Mouse (Mus musculus) cerebellum, adult (tissue): ENCODE results near the gene Loxl3.
A peak's percentile ranks its signal among the peaks of the same experiment; 100 is the strongest.

Source experiments
- ATAC-seq: cut with Nextera tagmentation; 2 replicates; pipeline ENCODE4 v1.9.2; 2017; ENCODE audit warnings: mild to moderate bottlenecking, moderate library complexity, mixed read lengths; ENCODE audit not compliant: insufficient number of reproducible peaks, low FRiP score, low TSS enrichment

Gene Loxl3

GRCm38 (mm10) chr6:83015749-83016148 is 18.2 kb upstream of the Loxl3 start:
- ATAC-seq: no peak

DNA sequence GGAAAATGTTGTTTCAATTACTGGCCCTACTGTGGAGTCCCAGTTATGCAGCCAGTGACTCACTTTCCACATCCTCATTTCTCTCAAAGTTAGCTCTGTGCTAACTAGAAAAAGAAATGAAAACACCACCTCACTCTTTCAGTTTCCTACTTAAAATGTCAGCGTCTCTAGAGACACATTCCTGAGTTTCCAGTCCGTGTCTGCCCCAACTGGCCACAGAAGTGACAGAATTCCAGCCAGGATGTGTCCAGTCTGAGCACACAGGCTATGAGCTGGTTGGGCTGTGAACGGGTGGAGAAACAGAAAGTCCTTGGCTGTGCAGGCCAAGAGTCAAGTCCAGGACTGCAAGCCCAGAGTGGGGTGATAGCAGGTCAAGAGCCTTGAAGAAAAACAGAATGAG is 16.8 kb upstream of the Loxl3 start:
- no peak for ATAC-seq

GRCm38 (mm10) chr6:83019044-83019443 is 14.9 kb upstream of the Loxl3 start:
- ATAC-seq: no peak

DNA sequence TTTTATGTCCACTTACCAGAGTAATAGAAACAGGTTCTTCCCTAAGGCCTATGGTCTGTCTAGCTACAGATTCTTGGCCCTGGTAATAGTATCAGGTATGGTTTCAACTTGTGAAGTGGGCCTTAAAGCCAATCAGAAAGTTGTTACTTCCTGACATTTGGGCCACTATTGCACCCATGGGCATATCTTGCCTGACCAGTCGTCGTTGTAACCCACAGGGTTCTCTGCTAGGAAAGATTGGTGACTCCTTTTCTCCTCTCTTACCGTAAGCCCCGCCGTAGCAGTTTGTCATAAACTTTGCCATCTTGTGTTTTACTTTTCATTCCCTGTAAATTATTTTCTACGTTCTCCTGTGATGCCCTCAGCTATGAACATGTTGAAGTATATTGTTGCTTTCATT is 13.9 kb upstream of the Loxl3 start:
- ATAC-seq: no peak

DNA sequence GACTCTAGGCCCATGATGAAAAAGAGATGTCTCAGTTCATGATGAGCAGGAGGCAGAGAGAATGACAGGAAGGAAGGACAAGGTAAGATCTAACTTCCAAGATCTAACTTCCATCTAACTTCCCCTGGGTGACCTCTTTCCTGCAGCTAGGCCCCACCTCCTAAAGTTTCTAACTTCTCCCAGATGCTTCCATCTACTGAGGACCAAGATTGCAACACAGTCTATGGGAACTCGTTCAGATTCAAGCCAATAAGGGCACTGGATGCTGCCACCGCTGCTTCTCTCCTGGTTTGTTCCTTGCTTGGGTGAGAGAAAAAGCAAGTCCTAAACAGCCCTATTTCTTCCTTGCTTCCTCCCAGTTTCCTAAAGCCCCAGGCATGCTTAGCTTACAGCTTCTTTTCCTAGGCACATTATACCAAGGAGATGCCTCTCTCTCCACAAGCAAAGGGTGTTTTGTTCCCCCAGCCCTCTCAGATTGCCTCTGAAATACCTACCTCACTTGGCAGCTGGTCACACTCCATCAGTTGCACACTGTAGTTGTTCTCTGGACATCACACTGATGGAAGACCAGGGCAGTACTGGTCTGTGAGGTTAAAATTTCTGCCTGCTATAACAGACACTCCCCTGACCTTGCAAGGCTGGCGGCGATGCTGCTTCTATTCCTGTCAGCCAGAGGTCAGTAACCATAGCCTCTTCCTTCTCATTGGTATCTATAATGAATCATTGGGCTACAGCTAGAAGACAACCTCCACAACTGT is 13.0 kb upstream of the Loxl3 start:
- ATAC-seq: no peak

DNA sequence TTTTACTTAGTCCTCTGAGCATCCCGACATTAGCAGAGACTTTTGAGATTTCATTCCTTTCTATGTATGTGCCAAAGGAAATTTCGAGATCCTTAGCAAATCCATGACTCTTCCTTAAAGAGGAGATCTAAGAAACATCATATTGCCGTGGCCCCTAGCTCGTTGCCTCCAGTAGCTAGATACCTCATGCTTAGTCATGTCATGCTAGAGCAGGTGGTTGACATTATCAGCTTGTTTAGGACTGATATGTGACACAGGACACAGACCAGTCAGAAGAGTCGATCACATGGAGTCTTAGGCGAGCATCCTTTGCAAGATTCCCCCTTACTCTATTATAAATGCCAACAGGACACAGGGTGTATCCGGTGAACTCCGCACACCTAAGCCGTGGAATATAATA is 11.0 kb upstream of the Loxl3 start:
- no peak for ATAC-seq

- ATAC-seq: no peak
Observed at GRCm38 (mm10) chr6:83023786-83024185, 10.2 kb upstream of the Loxl3 start.

DNA sequence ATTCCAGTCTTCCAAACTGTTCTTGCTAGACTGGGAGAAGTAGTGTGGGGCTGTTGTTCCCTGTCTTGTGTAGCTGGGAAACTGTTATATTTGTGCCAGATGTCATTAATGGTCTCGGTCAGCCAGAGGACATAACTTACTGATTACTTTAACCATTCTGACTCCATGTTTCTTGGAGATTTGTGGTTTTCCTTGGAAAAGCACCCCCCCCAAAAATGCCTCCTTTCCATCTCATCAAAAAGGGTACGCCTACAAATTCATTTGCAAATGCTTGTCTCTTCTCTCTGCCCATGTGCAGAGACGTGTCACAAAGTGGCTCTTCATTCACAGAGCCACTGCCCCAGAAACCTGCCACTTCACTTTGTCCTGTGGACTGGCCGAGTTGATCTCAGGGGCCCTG is 9.6 kb upstream of the Loxl3 start:
- ATAC-seq: no peak

- ATAC-seq: no peak
Observed at GRCm38 (mm10) chr6:83025221-83025620, 8.8 kb upstream of the Loxl3 start.

DNA sequence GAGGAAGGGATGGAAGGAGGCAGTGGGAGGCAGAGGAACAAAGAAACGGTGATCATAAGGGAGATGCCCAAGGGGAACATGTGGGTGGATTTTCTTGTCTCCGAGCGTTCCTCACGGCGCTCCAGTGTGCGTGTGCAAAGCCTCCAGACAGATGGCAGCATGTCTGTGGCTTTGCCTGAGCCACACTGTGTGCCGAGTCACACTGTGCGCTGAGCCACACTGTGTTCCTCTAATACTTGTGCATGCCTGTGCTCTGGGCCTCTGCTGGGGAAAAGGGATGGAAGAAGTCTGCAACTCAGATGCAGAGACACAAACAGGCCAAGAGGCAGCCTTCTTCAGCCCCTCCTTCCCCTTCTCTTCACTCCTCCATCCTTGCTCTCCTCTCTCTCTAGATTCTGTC is 6.7 kb upstream of the Loxl3 start:
- no peak for ATAC-seq

DNA sequence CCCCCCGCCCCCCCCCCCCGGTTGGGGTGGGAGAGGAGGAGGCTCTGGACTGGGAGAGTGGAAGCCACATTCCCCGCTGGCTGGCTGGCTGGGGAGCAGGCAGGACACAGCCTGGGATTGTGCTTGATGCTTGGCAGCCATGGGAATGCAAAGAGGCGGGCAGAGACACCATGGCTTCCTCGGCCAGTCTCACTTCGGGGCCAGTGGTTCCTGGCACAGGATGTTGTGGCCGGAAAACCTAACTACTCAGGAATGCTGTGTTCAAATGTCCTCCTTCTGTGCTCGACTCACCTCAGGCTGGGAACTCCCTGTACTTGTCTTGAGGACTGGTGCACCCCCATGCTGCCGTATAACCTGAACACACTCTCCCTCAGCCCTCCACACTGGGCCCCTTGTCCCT is 6.3 kb upstream of the Loxl3 start:
- ATAC-seq: no peak

DNA sequence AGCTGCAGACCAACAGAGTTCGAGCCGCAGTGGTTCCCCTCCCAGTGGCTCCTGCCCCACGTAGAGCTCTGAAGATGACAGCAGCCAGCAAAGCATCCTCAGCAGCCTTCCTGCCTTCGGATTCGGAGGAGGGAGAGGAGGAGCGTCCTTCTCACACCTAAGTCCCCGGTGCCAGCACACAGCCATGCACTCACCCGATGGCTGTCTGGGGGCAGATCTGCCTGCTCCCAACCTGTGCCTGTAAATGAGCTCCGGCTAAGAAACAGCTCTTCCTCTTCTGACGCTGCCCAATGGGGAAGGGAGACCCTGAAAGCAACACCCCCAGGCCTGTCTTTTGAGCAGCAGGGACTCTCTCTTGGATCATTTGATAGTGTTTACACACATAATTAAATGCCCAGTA is 4.2 kb upstream of the Loxl3 start:
- no peak for ATAC-seq

DNA sequence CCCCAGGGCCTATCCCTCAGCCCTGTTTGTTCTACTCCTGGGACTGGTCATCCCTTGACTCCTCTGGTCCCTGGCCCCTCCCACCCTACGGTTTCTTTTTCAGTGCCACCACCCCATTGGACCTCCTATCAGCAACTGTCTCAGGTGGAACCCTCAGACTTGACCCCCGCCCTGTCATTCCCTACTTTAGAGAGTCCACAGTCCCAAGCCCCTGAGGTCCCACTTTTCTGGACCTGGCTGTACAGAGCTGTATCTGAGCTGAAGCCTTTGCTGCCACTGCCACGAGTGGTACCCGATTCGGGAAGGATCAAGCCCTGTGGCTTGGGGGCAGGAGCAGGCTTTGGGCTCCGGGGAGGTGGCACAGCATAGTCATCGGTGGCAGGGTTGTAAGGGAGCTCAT is 2.9 kb upstream of the Loxl3 start:
- ATAC-seq: no peak

GRCm38 (mm10) chr6:83031921-83032590 is 1.9 kb upstream of the Loxl3 start:
- ATAC-seq: no peak

DNA sequence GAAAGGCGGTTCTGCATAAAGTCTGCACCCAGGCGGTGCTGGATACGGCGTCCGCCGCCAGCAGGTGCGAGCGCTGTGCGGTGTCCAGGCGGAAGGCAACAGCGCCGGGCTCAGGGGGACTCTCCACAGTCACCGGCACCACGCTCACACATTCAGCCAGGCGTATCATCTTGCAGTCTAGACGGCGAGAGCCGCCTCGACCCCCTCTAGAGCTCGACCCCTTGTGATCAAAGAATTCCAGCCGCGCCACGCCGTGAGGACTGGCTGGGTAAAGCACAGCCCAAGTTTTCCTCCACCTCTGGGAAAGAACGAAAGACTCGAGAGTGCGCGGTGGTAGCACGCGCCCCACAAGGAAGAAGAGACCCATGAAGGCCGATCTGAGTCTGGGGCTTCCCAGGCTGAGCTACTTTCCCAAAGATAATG is 1.2 kb upstream of the Loxl3 start:
- ATAC-seq: no peak

GRCm38 (mm10) chr6:83034463-83035055 is 586 bp downstream of the Loxl3 start:
- no peak for ATAC-seq

- ATAC-seq: no peak
Observed at GRCm38 (mm10) chr6:83037188-83037587, 3.2 kb downstream of the Loxl3 start.

- ATAC-seq: peak; percentile 74
Observed at GRCm38 (mm10) chr6:83038496-83039012, 4.6 kb downstream of the Loxl3 start.

GRCm38 (mm10) chr6:83040601-83041000 is 6.6 kb downstream of the Loxl3 start:
- ATAC-seq: no peak

DNA sequence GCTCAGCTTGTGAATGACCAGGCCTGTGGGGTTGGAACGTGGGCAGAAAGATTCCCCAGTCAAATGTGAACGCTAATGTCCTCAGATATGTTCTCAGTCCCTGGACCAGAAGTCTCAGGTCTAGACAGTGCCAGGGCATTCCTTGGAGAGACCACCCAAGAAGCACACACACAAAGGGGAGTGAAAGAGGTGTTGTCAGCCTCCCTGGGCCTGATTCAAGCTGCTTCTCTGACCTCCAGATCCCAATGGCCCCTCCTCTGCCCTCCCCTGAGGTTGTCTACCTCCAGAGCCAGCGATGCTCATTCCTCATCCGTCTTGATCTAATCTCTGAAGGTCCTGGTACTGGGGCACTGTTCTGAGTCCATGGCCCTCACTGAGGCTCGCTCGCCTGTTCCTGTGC is 9.6 kb downstream of the Loxl3 start:
- ATAC-seq: no peak

DNA sequence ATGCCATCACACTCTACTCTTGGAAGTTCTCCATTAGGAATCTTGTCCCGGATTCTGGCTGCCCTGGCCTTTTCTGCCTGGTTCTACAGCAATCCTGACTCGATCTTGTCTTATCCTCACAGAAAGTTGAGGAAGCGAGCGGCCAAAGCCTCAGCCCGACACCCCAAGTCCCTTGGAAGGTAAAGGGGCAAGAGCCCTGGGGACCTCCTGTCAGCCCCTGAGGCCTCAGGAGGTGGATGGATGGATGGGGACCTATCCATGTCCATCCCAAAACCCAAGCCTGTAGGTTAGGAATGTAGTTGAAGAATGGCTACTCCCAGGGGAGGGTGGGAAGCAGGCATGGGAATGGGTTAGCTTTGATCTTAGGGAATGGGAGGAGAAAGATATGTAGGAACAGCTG is 10.0 kb downstream of the Loxl3 start:
- ATAC-seq: no peak

GRCm38 (mm10) chr6:83044742-83045141 is 10.8 kb downstream of the Loxl3 start:
- no peak for ATAC-seq
